Mouse (Mus musculus) cerebral cortex, adult 2 months (tissue): ENCODE data around the gene Kcnj16.

Source experiments
- WGBS: fragments of 180-500 bp; shearing (Covaris S2); methylation state at CpG from one replicate; pipeline ENCODE4 v1.1.7; 2018; 5-methylcytosine and 5-hydroxymethylcytosine counted together

The Kcnj16 gene

DNA sequence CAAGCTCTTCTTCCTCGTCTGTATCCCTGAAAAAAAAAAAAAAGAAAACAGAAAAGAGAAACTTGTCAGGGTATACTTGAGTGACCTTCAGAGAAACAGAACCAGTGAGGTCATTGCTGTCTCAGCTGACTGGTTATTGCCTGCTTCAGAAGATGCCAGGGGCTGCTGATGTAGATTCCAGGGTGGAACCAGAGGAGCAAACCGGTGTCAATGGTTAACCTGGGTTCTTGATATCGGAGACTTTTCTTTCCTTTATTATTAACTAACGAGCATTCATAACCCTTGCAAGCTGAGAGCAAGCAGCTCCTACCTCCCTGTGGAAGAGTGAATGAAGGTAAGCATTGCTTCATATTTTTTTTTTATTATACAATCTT, at the start of gene Kcnj16:
Gene Kcnj16, plus strand, starts transcription at position 272 of the 374 bp plus-strand sequence.
- WGBS = 90% methylated on average over 4 of the region's 4 CpGs

DNA sequence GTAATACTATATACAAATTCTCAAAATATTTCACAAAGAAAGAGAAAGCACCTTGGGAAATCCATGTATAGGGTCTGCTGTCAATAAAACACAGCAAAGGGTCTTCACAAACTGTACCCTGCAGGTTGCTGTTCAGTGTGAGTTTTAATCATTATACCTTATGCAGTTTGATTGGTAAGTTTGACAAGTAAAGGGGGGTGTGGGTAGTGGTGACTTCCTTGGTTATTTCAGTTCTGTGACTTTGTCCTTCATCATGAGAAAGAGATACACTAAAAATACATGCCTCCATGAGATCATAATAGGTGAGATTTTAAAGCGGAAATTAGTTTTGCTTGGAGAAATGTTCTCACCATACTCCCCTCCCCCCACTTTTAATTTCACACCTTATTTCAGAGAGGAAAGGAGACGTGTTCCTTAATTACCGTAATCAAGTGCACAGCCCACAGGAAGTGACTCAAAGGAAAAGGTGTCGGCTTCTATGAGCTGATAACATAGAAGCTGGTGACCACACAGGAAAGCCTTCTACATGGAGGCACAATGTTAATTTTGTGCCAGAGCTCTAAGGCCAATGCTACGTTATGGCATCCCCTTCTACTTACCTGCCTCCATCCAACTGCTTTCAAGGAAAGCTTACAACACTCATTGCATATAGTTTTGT, 48.9 kb upstream of the Kcnj16 start:
- 77% methylated on average over 5 of the region's 5 CpGs for WGBS

DNA sequence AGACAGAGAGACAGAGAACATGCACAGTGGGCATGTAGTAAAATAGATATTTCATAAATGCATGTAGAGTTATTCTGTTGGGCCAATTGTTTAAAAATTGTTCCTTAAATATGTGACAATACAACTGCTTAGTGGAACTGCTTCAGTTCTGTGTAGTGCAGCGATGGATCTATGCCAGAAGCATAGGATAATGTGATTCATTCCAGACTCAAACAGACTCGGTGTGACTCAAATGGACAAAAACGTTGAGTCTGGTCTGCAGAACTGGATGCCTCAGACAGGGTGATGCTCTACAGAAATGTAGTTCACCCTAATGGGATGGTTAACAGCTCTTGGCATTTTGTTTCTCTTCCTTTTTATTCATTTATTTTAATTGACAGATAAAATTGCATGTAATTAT, 32.1 kb upstream of the Kcnj16 start:
- WGBS = 32% methylated on average over 3 of the region's 3 CpGs

DNA sequence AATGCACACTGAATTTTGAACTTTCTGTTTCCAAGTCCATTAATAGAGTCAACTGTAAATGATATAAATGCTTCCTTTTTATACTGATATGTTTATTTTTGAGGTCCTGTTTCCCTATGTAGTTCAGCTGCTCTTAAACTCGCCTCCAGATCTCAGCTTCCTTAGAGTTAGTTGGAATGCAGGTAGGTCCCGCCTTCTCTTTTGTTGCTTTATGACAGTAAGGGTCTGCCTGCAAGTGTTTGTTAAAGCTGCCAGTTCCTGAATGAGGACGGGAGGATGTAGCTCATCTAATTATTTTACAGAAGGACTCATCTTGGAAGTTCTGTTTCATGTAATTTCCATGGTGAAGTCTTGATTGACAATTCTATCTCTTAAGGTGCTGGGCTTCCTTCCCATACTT, 25.6 kb upstream of the Kcnj16 start:
- 59% methylated on average over 3 of the region's 3 CpGs for WGBS

DNA sequence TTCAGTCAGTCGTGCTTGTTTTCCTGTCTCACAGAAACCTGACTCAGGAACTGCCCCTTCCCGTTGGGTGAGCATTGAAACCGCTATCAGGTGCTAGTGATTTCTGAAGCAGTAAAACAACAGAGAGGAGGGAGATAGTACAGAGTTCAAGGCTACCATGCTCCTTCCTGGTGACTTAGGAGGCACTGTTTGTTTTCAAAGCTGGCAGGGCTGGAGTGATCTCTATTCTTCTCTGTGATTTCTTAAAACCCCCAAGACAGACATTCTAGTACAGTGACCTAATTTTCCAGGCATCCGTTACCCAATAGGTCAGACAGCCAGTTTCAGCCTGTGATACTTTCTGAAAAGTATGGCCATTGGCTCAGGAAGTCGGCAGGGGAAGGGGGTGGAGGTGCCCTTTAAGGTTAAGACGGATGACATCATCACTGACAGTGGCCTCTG, 25.1 kb upstream of the Kcnj16 start:
- 60% methylated on average over 6 of the region's 6 CpGs for WGBS

DNA sequence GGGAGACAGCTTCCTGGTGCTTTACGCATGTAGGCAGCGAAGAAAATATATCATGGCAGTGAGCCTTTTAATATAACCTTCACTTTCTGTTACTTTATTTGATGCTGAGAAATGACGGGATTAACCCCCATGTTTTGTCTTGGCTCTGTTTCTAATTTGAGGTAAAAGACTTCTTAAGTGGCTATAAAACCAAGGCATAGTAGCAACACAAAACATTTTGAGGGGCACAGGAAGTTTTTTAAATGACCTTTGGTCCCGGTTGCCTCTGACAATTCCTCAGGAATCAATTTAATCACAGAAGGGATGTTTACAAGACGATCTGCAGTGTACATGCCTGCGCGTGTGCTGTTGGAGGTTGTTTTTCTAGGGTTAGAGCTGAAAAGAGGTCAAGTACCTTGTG, 11.2 kb upstream of the Kcnj16 start:
- WGBS = 70% methylated on average over 7 of the region's 7 CpGs

DNA sequence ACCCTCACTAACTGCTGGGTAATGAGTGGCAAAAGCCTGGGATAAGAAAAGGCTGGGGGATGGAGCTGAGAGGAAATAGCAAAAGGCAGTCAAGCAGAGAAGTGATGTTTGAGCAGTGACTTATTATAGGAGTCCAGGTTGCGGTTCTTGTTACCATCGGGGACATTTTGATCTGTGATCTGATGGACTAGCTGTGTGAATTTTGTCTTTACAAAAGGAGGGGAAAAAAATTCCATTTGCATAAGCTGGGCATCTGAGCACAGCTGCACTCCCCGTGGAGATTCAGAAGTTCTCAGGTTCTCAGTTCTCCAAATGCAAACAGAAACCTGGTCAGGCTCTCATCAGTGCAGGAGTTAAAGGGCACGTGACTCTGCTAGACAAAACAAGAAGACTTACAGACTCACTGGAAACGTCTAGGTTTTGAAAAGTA, 6.2 kb upstream of the Kcnj16 start:
- 42% methylated on average over 5 of the region's 5 CpGs for WGBS

DNA sequence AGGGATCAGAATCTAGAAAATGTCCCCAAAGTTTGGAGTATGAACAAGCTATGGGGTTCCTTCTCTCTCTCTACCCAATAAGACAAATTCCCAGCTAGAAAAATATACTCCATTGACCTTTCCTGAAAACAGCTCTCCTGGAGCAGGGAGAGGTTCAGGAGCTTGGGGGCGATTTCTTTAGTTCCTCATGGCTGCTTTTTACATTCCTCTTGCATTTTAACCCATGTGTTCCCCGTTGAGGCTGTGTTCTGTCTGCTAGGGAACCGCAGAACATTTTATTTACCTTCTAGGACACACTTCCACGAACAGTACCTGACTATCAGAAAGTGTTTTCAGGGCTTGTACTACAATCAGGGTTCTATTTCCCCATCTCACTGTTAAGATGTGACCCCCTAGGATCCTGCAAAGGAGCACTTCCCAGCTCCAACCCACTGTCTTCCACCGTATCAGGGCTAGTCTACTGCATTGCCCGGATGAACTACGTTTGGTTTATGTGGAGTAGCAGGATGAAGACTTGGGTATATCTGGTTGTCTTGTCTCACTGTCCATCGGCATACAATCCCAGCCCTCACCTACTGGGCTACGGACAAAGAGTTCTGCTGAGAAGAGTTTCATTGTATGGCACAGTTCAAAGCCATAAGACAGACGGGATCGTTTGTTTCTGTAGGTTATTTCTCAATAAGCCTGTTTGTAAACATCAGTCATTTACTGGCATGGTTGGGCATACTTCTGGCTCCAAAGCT, 643 bp upstream of the Kcnj16 start:
- 89% methylated on average over 11 of the region's 11 CpGs for WGBS

DNA sequence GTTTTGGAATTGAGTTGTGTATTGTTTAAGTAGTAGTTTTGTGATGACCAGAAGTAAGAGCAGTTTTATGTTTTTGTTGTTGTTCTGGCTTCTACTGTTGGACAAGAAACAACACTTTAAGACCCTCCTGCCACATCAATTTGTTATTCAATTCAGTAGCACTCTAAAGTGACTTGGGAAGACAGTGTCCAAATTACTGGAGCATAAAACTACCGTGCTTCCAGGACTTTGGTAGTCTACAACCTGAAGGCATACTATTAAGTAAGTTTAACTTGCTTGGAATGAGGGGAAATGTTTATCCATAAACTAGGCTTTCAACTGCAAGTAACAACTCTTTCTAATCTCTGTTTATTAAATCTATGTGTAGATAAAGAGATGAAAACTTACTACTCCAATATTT, 17.7 kb downstream of the Kcnj16 start:
- 79% methylated on average over 1 of the region's 1 CpGs for WGBS

DNA sequence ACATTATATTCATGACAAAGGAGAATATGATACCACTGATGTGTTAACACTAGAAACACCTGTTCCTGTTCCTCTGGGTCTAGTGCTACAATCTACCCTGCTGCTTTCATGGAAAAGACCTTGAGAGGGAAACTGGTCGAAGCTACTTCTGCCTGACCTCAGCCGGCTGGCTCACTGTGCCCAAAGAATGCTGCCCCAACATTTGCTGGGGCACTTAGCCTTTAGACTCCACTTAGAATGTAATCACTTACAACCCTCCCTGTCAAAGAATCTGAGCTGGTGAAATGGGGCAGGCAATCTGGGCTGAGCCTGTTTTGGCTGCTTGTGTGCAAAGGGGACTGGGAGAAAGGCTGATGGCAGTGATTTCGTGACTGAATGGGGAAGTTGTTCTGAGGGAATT, 18.1 kb downstream of the Kcnj16 start:
- 65% methylated on average over 3 of the region's 3 CpGs for WGBS

DNA sequence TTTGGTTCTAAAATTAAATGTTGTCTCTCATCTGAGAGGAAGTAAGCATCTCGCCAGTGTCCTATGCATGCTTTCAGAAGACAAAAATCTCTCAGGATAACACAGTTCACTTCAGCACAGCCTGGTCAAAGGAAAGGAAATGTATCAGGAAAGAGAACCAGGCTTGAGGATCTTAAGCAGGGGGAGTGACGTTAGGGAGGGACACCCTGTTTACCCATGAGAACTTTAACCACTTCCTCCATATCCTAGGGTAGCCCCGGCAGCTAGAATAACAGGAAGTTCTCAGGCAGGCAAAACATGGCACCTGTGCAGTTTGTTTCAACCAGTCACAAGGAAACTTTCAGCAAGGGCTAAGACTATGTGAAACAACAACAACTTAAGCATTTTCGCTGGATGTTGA, 25.8 kb downstream of the Kcnj16 start:
- WGBS = 68% methylated on average over 4 of the region's 4 CpGs

DNA sequence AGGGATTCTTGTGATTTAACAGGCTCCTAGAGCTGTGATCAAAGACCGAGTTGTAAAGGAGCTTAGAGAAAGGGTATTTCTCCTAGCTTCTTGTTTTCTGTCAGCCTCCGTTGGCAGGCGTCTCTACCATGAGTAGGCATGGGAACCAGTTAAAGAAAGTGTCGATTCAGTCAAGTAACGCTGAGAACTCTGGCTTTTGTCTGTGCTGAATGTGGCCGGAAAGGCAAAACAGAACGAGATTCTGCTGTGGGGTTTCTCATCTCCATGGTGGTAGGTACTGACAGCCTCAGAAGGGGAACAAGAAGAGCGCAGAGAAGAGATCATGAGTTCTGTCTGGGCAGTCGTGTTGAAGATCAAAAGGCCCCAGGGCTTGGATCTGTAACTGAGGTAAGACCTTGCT, 29.4 kb downstream of the Kcnj16 start:
- WGBS = 40% methylated on average over 9 of the region's 9 CpGs

DNA sequence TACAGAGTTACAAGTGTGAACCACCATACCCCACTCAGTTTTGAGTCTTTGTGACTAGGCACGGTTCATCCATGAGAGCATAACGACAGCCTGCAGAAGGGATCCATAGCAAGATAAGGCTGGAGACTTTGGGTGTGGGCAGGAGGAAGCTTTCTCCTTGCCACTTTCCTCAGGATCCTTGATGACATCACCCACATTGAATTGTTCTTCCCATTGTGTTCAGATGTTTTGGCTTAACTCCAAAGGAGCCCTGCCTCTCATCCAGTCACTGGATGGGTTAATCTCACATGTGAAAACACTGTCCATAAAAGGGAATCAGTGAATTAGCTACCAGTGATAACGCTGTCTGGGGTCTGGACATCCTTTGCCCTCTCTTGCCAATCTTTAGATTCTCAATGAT, 37.3 kb downstream of the Kcnj16 start:
- WGBS = 81% methylated on average over 3 of the region's 3 CpGs

DNA sequence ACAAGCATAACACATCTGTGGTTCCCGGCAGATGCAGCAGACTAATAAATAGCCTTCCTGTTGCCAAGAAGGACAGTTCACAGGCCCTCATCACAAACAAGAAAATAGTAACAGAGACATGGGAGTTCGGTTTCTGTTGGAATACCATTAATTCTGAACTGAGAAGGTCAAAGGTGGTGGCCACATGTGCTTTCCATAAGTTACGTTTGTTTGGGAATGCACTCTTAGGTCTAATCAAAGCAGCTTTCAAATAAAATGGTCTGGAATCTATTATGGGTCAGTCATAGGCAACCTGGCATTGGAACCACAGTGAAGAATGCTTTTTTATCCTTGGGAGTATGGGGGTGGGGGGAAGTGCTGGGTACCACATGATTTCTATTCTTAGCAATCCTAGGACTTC, 41.6 kb downstream of the Kcnj16 start:
- 78% methylated on average over 3 of the region's 3 CpGs for WGBS

DNA sequence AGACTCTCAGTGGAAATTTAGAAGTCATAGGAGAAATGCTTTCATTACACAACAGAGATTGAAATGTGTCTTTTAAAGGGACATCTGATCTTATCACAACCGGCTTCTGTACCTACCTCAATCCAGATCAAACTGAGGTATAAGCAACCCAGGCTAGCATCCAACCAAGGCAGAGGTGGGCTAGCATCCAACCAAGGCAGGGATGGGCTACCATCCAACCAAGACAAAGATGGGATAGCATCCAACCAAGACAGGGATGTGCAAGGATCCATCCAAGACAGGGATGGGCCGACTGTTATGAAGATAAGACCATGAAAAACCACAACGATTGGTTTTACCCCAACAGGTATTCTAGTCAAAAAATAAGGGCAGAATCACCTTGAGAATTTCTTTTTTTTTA, 48.4 kb downstream of the Kcnj16 start:
- WGBS = 90% methylated on average over 3 of the region's 3 CpGs

DNA sequence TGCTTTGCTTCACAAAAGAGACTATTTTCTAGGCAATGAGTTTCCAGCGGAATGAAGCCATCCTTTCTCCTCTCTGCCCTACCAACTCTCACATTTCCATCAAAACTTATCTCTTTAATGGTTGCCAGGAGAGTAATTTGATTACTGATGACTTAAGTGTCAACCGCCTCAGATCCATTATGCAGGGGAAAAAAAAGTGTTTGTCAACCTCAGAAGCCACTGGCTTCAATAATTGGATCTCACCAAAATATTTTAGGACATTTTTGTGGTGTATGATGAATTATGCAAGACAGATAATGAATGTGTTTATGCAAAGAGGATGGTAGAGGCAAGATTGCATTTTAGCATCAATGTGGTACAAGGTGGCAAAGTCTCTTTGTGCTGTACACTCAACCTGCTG, 52.4 kb downstream of the Kcnj16 start:
- 61% methylated on average over 2 of the region's 2 CpGs for WGBS

DNA sequence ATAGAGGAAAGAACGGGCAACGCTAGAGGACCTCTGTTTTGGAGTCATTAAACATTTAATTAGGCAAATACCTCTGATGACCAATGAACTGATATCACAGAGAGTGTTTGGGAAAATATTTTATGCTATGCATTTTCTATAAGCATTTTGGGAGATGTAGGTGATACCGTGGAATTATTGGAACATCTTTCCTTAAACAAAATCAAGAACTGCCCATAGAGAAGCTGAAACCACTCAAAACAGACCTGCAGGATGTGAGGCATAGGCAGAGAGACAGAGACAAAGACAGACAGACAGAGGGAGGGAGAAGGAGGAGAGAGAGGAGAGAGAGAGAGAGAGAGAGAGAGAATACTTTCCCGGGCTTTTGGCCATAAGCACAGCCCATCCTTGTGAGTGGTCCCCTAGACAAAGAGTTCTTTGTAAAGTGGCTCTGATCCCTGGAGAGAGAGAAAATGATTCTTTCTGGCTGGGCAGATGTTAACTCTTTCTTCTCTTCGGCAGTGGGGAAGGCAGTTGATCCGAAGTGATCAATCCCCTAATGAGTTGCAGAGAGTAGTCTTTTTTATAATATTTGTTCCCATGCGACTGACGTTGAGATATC, 54.9 kb downstream of the Kcnj16 start:
- 52% methylated on average over 8 of the region's 8 CpGs for WGBS

DNA sequence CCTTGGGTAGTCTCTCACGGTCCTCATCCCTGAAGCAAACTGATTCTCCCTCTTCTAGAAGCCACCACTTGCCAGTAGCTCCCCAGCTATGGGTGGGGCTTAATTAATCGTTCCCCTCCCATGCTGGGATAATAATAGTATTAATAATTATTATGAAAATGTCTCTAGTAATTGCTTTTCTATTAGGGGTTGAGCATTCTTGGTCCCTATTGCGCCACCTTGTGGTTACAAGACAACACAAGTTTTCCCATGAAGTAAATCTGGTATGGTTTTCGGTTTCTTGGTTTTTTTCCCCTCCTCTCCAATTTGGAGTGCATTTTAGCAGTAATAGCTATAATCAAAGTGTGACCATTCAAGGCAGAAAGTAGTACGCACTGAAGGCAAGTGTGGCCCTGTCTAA, 74.3 kb downstream of the Kcnj16 start:
- 42% methylated on average over 5 of the region's 5 CpGs for WGBS

DNA sequence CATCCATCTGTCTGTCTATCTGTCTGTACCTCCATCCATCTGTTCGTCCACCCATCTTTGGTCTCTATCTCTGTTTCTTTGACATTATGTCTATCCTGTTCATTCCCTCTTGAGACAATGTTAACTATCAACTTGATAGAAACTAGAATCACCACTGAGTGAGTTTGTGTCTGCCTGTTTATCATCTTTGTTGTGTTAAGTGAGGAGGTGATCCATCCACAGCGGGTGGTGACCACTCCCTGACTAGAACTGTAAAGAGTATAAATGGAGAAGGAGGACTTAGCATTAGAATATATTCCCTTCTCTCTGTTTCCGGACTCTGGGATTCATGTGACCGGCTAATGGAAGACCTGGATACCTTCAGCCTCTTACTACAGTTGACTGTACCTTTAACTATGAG, 75.5 kb downstream of the Kcnj16 start:
- WGBS = 93% methylated on average over 4 of the region's 4 CpGs

DNA sequence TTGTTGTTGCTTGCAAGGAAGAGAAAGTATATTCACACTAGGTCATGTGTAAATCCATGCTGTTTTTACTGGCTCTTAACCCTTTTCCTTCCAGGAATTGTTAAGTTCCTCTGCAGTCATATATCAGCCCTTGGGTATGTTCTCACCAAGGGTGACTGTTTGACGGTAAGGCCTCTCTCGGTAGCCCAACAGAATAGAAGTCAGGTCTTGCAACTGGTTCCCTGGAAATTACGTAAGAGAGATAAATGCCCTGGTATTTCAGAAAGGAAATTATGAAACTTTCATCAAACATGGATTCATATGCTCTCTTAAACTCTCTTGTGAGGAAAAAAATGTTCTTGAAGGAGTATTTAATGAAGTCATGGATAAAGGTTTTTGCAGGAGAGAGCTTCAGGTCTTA, 86.4 kb downstream of the Kcnj16 start:
- WGBS = 70% methylated on average over 3 of the region's 3 CpGs

DNA sequence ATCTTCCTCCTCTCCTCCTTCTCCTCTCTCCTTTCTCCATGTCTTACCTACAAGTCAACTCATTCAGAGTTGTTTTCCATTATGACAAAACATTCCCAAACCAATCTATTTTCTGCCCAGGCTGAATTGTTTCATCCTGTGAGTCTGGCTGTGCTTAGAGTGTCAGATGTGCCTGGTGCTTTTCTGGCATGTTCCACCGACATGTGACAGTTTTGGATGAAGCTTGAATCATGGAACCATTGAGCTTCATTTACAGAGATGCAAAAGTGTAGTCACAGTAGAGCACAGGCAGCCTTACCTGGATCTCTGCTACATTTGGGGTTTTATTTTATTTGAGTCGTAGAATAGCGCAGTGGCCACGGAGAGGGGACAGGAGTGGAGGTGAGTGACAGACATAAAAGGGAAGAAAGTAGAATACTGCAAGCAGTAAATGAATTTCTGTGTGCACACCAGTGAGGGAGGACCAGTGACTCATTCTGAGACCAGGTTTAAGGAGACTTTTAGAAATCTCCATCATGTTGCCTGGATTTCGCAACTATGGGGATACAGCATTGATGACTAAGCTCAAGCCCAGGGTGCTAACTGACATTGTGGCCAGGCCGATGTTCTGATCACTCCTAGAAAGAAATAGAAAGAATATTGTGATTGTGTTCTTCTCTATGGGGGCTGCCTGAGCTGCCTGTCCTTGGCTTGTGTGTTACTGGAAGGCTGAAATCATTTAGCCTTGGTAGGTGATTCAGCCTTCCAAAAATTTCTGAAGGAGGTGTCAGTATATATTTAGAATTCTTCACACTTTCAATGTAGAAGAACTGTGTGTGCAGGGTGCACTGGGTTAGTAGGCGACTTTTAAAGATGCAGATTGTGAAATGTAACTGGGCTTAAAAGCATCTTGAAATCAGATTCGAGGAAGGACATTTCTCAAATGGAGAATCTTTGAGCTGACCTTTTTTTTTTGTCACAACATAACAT, 87.3 kb downstream of the Kcnj16 start:
- WGBS = 50% methylated on average over 8 of the region's 8 CpGs

DNA sequence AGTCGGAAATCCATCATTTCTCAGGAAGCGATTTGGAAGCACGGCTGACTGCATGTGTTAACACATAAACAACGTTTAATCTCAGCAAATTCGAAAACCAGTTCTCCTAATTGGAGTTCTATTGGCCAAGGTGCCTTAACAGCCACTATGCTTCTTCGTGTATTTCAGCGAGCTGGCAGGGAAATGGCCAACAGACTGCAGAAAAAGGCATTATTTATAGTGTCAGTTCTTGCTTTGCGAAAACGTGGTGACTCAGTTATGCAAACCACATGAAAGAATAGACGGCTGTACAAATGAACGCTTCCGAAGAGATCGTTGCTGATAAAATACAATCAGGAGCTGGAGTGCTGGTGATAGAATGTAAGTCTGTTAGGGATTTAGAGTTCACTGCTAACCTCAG, 88.2 kb downstream of the Kcnj16 start:
- 39% methylated on average over 13 of the region's 13 CpGs for WGBS
